Mouse (Mus musculus): ENCODE measurements around the gene Hoxc10.

Hoxc10 gene

GRCm38 (mm10) chr15:102945185-102946077 lies 21.2 kb upstream of the Hoxc10 start:
- no peak for DNase-seq

GRCm38 (mm10) chr15:102947276-102947675 lies 19.3 kb upstream of the Hoxc10 start:
- DNase-seq: no peak

- no peak for DNase-seq
These were observed 17.8 kb upstream of the Hoxc10 start for GRCm38 (mm10) chr15:102948842-102949241.

GRCm38 (mm10) chr15:102949696-102950095 lies 16.9 kb upstream of the Hoxc10 start:
- DNase-seq: no peak

- DNase-seq: no peak
These were observed 15.7 kb upstream of the Hoxc10 start for GRCm38 (mm10) chr15:102950877-102951276.

- no peak for DNase-seq
These were observed 13.0 kb upstream of the Hoxc10 start for GRCm38 (mm10) chr15:102953561-102953960.

- DNase-seq: no peak
These were observed 12.2 kb upstream of the Hoxc10 start, which contains the start of gene Hoxc11 for GRCm38 (mm10) chr15:102954192-102955006. TSS of gene Hoxc11 (plus strand) at chr15:102954427.

- DNase-seq: no peak
These were observed 11.6 kb upstream of the Hoxc10 start for GRCm38 (mm10) chr15:102955007-102955382.

- no peak for DNase-seq
These were observed 10.6 kb upstream of the Hoxc10 start for GRCm38 (mm10) chr15:102955833-102956640.

- no peak for DNase-seq
These were observed 9.7 kb upstream of the Hoxc10 start for GRCm38 (mm10) chr15:102956906-102957305.

- no peak for DNase-seq
These were observed 6.9 kb upstream of the Hoxc10 start for GRCm38 (mm10) chr15:102959663-102960191.

GRCm38 (mm10) chr15:102961728-102962127 lies 4.9 kb upstream of the Hoxc10 start:
- no peak for DNase-seq

- no peak for DNase-seq
These were observed 4.1 kb upstream of the Hoxc10 start for GRCm38 (mm10) chr15:102962492-102962891.

- DNase-seq: no peak
These were observed 3.3 kb upstream of the Hoxc10 start for GRCm38 (mm10) chr15:102963259-102963658.

GRCm38 (mm10) chr15:102963671-102964640 lies 2.6 kb upstream of the Hoxc10 start:
- no peak for DNase-seq

- DNase-seq: no peak
These were observed 1.3 kb upstream of the Hoxc10 start for GRCm38 (mm10) chr15:102965003-102965891.

- DNase-seq: no peak
These were observed 462 bp upstream of the Hoxc10 start for GRCm38 (mm10) chr15:102965892-102966775.

- no peak for DNase-seq
These were observed 615 bp downstream of the Hoxc10 start, which contains the start of gene Hoxc5 for GRCm38 (mm10) chr15:102967312-102967510. TSS of gene Hoxc5 (plus strand) at chr15:102967443.
